Mouse (Mus musculus) ES-E14 (cell line): Measurements from ENCODE around the gene Cab39.

ENCODE experiments used
- CHD2 ChIP-seq: IDR thresholded peaks from 2 replicates; pipeline ENCODE4 v1.6.1; 2014; ENCODE audit warnings: mild to moderate bottlenecking, low read depth, low read length, inconsistent platforms
- MAFK ChIP-seq: IDR thresholded peaks from 2 replicates; pipeline ENCODE4 v1.6.1; 2014; ENCODE audit warnings: mild to moderate bottlenecking, low read depth, low read length, inconsistent platforms; ENCODE audit not compliant: insufficient read depth
- ZC3H11A ChIP-seq: IDR thresholded peaks from 2 replicates; pipeline ENCODE4 v1.6.1; 2012; ENCODE audit warnings: low read depth, mild to moderate bottlenecking, inconsistent platforms, low read length, borderline replicate concordance
- ZNF384 ChIP-seq: IDR thresholded peaks from 2 replicates; pipeline ENCODE4 v1.6.1; 2012; ENCODE audit warnings: low read depth, low read length, inconsistent platforms

- TF ChIP-seq CHD2 (no peak), ZNF384 (no peak), ZC3H11A (no peak), MAFK (no peak)
Measured at GRCm38 (mm10) chr1:85870001-85870400, 76.8 kb downstream of the Cab39 start.
